Comparison of ENCODE assay signal across 25 mouse cellular contexts in the genomic region with DNA sequence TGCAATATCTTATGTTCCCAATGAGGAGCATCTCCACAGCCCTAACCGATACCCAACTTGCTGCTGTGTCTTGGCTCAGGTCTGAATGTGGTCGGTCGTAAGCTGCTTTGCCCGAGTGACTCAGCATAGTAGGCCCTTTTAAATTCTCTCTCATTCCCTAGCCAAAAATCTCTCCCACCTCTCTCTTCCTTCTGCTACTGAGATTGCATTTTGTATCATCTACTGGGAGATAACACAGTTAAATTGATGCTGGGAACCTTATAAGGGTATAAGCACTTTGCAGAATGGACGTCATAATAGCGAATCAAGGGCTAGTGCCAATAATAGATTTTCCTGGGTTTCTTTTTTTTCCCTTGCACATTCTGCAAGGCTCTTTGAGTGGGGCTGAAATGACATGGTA. TPM values are rescaled to one million over a fixed set of nuclear protein-coding genes. Genes with fewer than 3 reads are reported as not detected.
DNase-seq lines count a peak whose midpoint lies in the region; ATAC-seq lines count a peak whose summit lies in the region.
"Had no signal": no experiment of that assay in that cellular context is flagged by ENCODE, and none has a peak within 500 bp of the region (broad histone marks: within the 10 kb centered on the region; RNA-seq: fewer than 3 reads in every experiment).

No protein-coding gene starts in this region.

- DNase-seq in layer of hippocampus, adult 9-11 months = peak; percentile 8
- no peak for DNase-seq in layer of hippocampus, postnatal 14 days (ENCODE audit: low spot score in 2 of 2)
- DNase-seq in brain, adult 2 months (ENCODE audit: low read depth, low spot score) = peak; percentile 85
- peak; percentile 22 to 35 for DNase-seq in left cerebral cortex, adult 18-20 months (ENCODE audit: low spot score in 2 of 2)
- peak; percentile 31 for DNase-seq in right cerebral cortex, postnatal 25 days
- no peak for DNase-seq in adrenal gland, adult 8-10 months
- DNase-seq: adrenal gland, postnatal 36 days; cerebellum, adult 2 months; cerebellum, postnatal 25 days; heart, adult 2 months; kidney, adult 18-20 months; kidney, postnatal 25 days; lung, embryonic 14.5 days; lung, postnatal 14 days; spleen, adult 18-20 months; thymus, adult 2 months; thymus, postnatal 36 days had no signal

- ATAC-seq in activated CD4-positive, CD25-positive, alpha-beta regulatory T cell, adult 4 months = no peak
- ATAC-seq: forebrain, embryonic 13.5 days; inflammation-experienced regulatory T-cells, adult 6 months; midbrain, embryonic 16.5 days; Patski had no signal

RNA-seq across cellular contexts. Expression of gene Bdnf, which starts 54.8 kb away (rescaled TPM):
- 10 to 100 TPM; 34.2 TPM for total RNA-seq in layer of hippocampus, postnatal 14 days (2021)
- 10 to 100 TPM; 30.0 to 40.0 TPM for total RNA-seq in left cerebral cortex, adult 18-20 months (2021)
- under 1 TPM in 1 of 2 experiments, not detected in 1; 0.12 TPM for polyA plus RNA-seq in activated CD4-positive, CD25-positive, alpha-beta regulatory T cell, adult 4 months (2017; shearing (Covaris generic))
- under 1 TPM in 2 of 4 experiments, not detected in 2; 0.14 to 0.23 TPM for total RNA-seq in adrenal gland, adult 8-10 months (2022)
- total RNA-seq: hematopoietic stem cell, adult 5-6 weeks; MEL; neutrophil, adult 5-6 weeks had no signal
- polyA plus RNA-seq: inflammation-experienced regulatory T-cells, adult 6 months had no signal

Comparison
In these comparisons a context has a peak if more than half of its experiments do, and no peak if none do; other contexts are left out.
1. DNase-seq: peak in layer of hippocampus, adult 9-11 months (single experiment), brain, adult 2 months (single experiment), left cerebral cortex, adult 18-20 months (2 of 2) and right cerebral cortex, postnatal 25 days (single experiment); none in layer of hippocampus, postnatal 14 days (0 of 2) and adrenal gland, adult 8-10 months (single experiment).
2. RNA of gene Bdnf, which starts 54.8 kb away (total RNA-seq): 30.0 to 40.0 TPM in left cerebral cortex, adult 18-20 months and 34.2 TPM in layer of hippocampus, postnatal 14 days; 0.14 to 0.23 TPM in adrenal gland, adult 8-10 months; every median in the first group is over 10 times any median in the second.